Mouse (Mus musculus) embryonic facial prominence, embryonic 11.5 days (tissue): ENCODE results near the gene Epha10. TPM values are rescaled to one million over a fixed set of nuclear protein-coding genes. Genes with fewer than 3 reads are reported as not detected.

Experiments used
- ATAC-seq: fragments of 200-750 bp; cut with Nextera tagmentation; replicated peaks from 2 replicates; pipeline ENCODE4 v1.8.0; 2017; ENCODE audit warnings: low read depth; ENCODE audit not compliant: insufficient number of reproducible peaks, low FRiP score, low TSS enrichment
- DNase-seq: peaks from one replicate; pipeline ENCODE4 v3.0.0-alpha.2; 2015; ENCODE audit warnings: low spot score
- H3K27ac ChIP-seq: fragments of 300-500 bp; sonication (generic); replicated peaks from 2 replicates; pipeline ENCODE4 v1.5.1; 2014; ENCODE audit warnings: mild to moderate bottlenecking, low read depth, low read length, control low read depth
- H3K27me3 ChIP-seq: fragments of 300-500 bp; sonication (generic); 2 replicates; pipeline ENCODE4 v1.6.1; 2014; ENCODE audit warnings: mild to moderate bottlenecking, low read length, moderate library complexity, mixed read lengths; ENCODE audit not compliant: control insufficient read depth, insufficient read depth
- H3K36me3 ChIP-seq: fragments of 300-500 bp; sonication (generic); replicated peaks from 2 replicates; pipeline ENCODE4 v1.6.1; 2014; ENCODE audit warnings: low read depth, mild to moderate bottlenecking, low read length, moderate library complexity, mixed read lengths; ENCODE audit not compliant: control insufficient read depth, insufficient read depth
- H3K4me1 ChIP-seq: fragments of 300-500 bp; sonication (generic); 2 replicates; pipeline ENCODE4 v1.6.1; 2014; ENCODE audit warnings: low read length, mixed read lengths; ENCODE audit not compliant: control insufficient read depth, insufficient read depth
- H3K4me2 ChIP-seq: fragments of 300-500 bp; sonication (generic); 2 replicates; pipeline ENCODE4 v1.6.1; 2014; ENCODE audit warnings: low read depth, mild to moderate bottlenecking, control low read depth, low read length, moderate library complexity
- H3K4me3 ChIP-seq: fragments of 300-500 bp; sonication (generic); 2 replicates; pipeline ENCODE4 v1.5.1; 2014; ENCODE audit warnings: low read depth, low read length, control low read depth
- H3K9ac ChIP-seq: fragments of 300-500 bp; sonication (generic); replicated peaks from 2 replicates; pipeline ENCODE4 v1.6.1; 2014; ENCODE audit warnings: mild to moderate bottlenecking, control low read depth, low read length
- H3K9me3 ChIP-seq: fragments of 300-500 bp; sonication (generic); replicated peaks from 2 replicates; pipeline ENCODE4 v1.6.1; 2016; ENCODE audit warnings: mild to moderate bottlenecking, low read length, inconsistent platforms, mixed read lengths; ENCODE audit not compliant: control insufficient read depth
- WGBS: fragments of 180-500 bp; shearing (Covaris S2); extraction: QIAGEN DNeasy Blood & Tissue Kit; methylation state at CpG from one replicate; pipeline ENCODE4 v1.1.7; 2014; 5-methylcytosine and 5-hydroxymethylcytosine counted together
- polyA plus RNA-seq: library from polyadenylated mRNA; unstranded; fragments of >200 nt; fragmentation: Nextera tagmentation; extraction: Ambion mirVana; gene quantifications from 2 replicates; pipeline ENCODE4 v1.2.1, GENCODE M21; 2014

Gene Epha10
- polyA plus RNA-seq, 1 experiment from 2014 or later: 0.55 TPM

DNA sequence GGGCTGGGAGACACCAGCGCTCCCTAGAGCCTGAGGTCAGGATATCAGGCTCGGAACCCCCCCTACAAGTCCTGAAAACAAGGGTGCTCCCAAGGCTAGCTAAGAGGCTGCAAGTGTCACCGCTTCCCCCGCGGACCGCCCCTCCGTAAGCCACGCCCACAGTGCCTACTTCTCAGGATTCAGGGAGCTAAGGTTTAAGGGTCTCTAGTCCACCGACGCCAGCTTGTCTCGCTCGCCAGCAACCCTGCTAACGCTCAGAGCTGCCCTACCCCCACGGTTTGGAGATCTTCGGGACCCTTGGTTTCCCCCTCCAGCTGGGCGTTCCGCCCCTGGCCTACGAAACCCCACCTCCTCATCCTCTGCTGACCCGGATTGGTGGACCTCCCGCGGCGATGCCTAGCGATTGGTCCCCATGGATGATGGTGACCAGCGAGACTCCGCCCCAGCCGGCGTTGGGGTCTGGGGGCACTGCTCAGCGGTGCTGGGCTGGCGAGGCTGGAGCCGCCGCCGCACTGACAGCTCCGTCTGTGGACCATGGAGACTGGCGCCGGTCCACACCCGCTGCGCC, 726 bp downstream of the Epha10 start:
- Histone ChIP-seq H3K9ac (no peak overlapping the region), H3K4me1 (peaks cover 11% of the 10 kb centered on the region; the same call in 1 of the 2 replicates), H3K4me2 (peak overlapping the region; percentile 34), H3K27ac (no peak overlapping the region), H3K36me3 (no peaks in the 10 kb centered on the region), H3K27me3 (peaks cover 30% of the 10 kb centered on the region), H3K4me3 (peak overlapping the region; percentile 28), H3K9me3 (no peaks in the 10 kb centered on the region)
- under 1% methylated on average over 37 of the region's 37 CpGs for WGBS
- DNase-seq (peak; percentile 81), ATAC-seq (peak; percentile 93)

DNA sequence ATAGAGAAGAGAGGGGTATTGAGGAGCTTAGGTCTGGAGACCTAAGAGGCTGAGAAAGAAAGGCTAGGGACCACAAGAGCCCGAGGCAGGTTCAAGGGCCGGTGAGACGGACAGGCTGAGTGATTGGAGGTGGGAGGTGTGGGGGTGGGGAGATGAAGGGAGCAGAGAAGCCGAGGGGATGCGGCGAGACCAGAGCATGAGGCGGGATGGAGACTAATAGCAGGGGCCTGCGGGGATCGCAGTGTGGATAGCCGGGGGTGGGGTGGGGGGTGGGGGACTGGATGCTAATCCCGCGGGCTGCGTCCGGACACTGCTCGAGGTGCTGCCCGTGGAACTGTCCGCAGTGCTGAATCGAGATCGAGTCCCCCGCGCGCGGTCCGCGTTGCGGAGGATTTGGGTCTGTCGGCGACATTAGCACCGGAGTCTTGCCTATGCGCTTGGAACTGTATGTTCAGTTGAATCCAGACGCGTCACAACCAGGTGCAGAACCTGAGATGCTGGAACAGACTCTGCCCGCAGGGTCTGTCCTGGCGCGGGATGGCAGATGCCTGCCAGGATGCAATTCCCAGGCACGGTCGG, 1.5 kb downstream of the Epha10 start:
- H3K4me2 ChIP-seq: peak overlapping the region; percentile 34
- H3K36me3 ChIP-seq: no peaks in the 10 kb centered on the region
- no peaks in the 10 kb centered on the region for H3K9me3 ChIP-seq
- H3K27me3 ChIP-seq: peaks cover 30% of the 10 kb centered on the region
- H3K4me1 ChIP-seq: peaks cover 11% of the 10 kb centered on the region; the same call in 1 of the 2 replicates
- ATAC-seq (peak; percentile 29; the same call in 1 of the 2 replicates), DNase-seq (peak; percentile 79)
- H3K9ac ChIP-seq: no peak overlapping the region
- WGBS: under 1% methylated on average over 37 of the region's 37 CpGs
- no peak overlapping the region for H3K27ac ChIP-seq
- peak overlapping the region; percentile 28 for H3K4me3 ChIP-seq

DNA sequence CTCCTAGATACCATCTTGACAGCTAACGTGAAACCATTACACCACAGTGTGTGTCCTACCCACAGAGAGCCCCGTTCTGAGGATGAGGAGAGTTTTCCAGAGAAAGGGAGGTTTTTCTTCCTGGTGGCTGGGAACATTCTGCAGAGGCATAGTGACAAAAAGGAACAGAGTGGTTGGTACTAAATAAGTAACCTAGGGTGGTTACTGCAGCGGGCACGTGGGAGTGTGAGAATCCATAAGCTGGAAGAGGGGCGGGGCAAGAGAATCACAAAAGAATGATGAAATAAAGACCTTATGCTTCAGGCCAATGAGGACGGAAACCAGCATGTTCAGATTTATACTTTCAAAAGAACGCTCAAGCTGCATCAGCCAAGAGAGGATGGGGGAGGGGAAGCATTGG, 8.0 kb downstream of the Epha10 start:
- Histone ChIP-seq H3K36me3 (no peaks in the 10 kb centered on the region), H3K4me2 (no peak overlapping the region), H3K9ac (no peak overlapping the region), H3K27me3 (peaks cover 20% of the 10 kb centered on the region), H3K9me3 (no peaks in the 10 kb centered on the region), H3K4me1 (no peaks in the 10 kb centered on the region), H3K4me3 (no peak overlapping the region), H3K27ac (no peak overlapping the region)
- ATAC-seq (no peak), DNase-seq (no peak)
- WGBS: 73% methylated on average over 7 of the region's 7 CpGs

DNA sequence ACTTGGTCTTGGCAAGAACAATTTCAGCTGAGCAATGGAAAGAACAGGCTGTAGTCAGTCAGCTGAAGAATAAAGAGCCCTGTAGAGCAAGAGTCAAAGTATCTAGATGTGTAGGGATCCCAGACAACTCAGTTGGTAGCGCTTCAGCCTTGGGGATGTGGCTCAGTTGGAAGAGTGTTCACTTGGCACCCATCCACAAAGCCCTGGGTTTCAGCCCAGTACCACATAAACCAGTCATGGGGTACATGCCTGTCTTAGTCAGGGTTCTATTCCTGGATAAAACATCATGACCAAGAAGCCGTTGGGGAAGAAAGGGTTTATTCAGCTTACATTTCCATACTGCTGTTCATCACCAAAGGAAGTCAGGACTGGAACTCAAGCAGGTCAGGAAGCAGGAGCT, 9.2 kb downstream of the Epha10 start:
- Histone ChIP-seq H3K27ac (no peak overlapping the region), H3K36me3 (no peaks in the 10 kb centered on the region), H3K4me1 (0 out of 2 replicates have a peak, but pooled peaks cover 5% of the 10 kb centered on the region), H3K9ac (no peak overlapping the region), H3K4me2 (no peak overlapping the region), H3K4me3 (no peak overlapping the region), H3K9me3 (no peaks in the 10 kb centered on the region), H3K27me3 (peaks cover 33% of the 10 kb centered on the region)
- no peak for DNase-seq
- 92% methylated on average over 2 of the region's 2 CpGs for WGBS
- no peak for ATAC-seq

DNA sequence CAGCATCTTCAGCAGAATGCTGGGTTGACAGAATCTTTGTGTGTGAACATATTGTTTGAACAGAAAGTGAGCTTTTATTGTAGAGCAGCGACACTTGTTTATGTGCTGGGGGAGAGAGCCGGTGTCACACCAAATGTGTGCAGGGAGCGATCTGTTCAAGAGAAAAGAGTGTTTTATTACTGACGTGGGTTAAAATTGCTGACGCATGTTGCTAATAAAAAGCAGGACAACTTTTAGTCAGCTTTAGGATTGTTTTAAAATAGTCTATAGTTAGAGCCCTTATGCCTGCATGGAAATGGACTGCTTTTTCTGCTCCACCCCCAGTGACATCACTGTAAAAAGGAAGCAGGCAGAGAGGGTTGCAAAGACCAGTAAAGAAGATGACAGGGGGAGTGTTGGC, 10.1 kb downstream of the Epha10 start:
- H3K27me3 ChIP-seq: peaks cover 36% of the 10 kb centered on the region
- WGBS: 82% methylated on average over 5 of the region's 5 CpGs

DNA sequence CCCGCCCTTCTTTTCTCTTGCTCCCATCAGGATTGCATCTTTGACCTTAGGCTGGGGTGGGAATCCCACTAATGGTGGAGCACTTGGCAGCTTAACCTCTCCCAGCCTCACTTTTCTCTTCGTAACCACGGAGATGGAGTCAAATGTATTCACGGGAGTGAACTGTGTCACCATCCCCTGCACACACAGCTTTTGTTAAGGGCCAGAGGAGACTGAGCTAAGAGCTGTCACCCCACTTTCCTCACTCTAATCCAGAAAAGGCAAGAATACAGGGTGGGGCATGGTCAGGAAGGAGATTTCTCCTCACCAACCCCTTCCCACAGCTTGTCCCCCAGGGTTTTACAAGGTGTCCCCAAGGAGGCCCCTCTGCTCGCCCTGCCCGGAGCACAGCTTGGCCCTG, 13.1 kb downstream of the Epha10 start:
- Histone ChIP-seq H3K4me1 (0 out of 2 replicates have a peak, but pooled peaks cover 6% of the 10 kb centered on the region), H3K27me3 (peaks cover 41% of the 10 kb centered on the region), H3K36me3 (no peaks in the 10 kb centered on the region), H3K9me3 (no peaks in the 10 kb centered on the region), H3K4me2 (no peak overlapping the region), H3K27ac (no peak overlapping the region), H3K9ac (no peak overlapping the region), H3K4me3 (no peak overlapping the region)
- 32% methylated on average over 6 of the region's 6 CpGs for WGBS
- ATAC-seq (no peak), DNase-seq (no peak)

More for the DNA sequence above, 10.1 kb downstream of the Epha10 start:
- Histone ChIP-seq H3K36me3 (no peaks in the 10 kb centered on the region), H3K9ac (no peak overlapping the region), H3K4me2 (no peak overlapping the region), H3K4me1 (0 out of 2 replicates have a peak, but pooled peaks cover 6% of the 10 kb centered on the region), H3K4me3 (no peak overlapping the region), H3K9me3 (no peaks in the 10 kb centered on the region), H3K27ac (no peak overlapping the region)
- DNase-seq: no peak
- ATAC-seq: no peak

DNA sequence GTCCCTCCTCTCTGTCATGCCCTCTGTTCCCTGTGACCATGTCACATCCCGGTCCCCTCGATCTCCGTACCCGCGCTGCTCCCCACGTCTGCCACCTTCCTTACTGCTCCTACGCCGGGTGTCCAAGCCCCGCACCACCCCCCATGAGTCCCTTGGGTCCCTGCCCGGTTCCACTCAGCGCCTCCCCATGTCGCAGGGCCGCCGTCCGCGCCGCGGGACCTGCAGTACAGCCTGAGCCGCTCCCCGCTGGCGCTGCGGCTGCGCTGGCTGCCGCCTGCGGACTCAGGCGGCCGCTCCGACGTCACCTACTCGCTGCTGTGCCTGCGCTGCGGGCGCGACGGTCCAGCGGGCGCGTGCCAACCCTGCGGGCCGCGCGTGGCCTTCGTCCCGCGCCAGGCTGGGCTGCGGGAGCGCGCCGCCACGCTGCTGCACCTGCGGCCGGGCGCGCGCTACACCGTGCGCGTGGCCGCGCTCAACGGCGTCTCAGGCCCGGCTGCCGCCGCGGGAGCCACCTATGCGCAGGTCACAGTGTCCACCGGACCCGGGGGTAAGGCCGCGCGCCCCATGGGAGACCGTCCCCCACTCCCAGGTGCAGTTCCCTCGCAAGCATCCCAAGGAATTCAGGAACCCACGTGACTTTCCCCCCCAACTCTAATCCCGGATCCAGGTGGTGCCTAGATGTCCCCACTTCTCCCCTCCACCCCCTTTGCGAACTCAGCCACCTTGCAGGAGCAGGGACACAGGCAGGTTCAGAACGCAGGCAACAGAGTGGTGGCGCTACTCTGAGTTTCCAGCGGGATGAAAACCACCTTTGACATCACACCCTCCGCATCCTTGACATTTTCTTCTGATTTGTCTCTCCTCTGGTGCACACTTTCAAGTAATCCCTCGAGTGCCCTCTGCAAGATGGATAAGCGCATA, 14.1 kb downstream of the Epha10 start:
- H3K36me3 ChIP-seq: no peaks in the 10 kb centered on the region
- H3K4me1 ChIP-seq: 0 out of 2 replicates have a peak, but pooled peaks cover 8% of the 10 kb centered on the region
- DNase-seq: no peak
- peak overlapping the region; percentile 40 for H3K4me3 ChIP-seq
- H3K9me3 ChIP-seq: no peaks in the 10 kb centered on the region
- no peak overlapping the region for H3K27ac ChIP-seq
- peak overlapping the region; percentile 76 for H3K4me2 ChIP-seq
- H3K9ac ChIP-seq: peak overlapping the region; percentile 22
- H3K27me3 ChIP-seq: peaks cover 43% of the 10 kb centered on the region
- 2% methylated on average over 83 of the region's 83 CpGs for WGBS
- ATAC-seq: 0 out of 2 replicates have a peak, but pooled peaks have one; percentile 49
